10 mouse cellular contexts compared by ENCODE assay signal in genomic region chr2:165391561-165391960, GRCm38 (mm10). TPM values are rescaled to one million over a fixed set of nuclear protein-coding genes. Genes with fewer than 3 reads are reported as not detected.
DNase-seq lines count a peak whose midpoint lies in the region; ATAC-seq lines count a peak whose summit lies in the region.
"Had no signal": no experiment of that assay in that cellular context is flagged by ENCODE, and none has a peak within 500 bp of the region (broad histone marks: within the 10 kb centered on the region; RNA-seq: fewer than 3 reads in every experiment).

No protein-coding gene starts in this region.

- H3K9me3 ChIP-seq in forebrain, embryonic 10.5 days: no peaks in the 10 kb centered on the region
- no peaks in the 10 kb centered on the region for H3K9me3 ChIP-seq in forebrain, embryonic 15.5 days
- H3K9me3 ChIP-seq in forebrain, embryonic 14.5 days (replicated peaks; ENCODE audit: control insufficient read depth, low read length): no peaks in the 10 kb centered on the region
- H3K9me3 ChIP-seq: heart, embryonic 13.5 days had no signal

- 20% methylated on average over 8 of the region's 8 CpGs for WGBS in forebrain, embryonic 10.5 days
- WGBS in forebrain, embryonic 15.5 days: 16% methylated on average over 8 of the region's 8 CpGs
- 17% methylated on average over 8 of the region's 8 CpGs for WGBS in forebrain, embryonic 14.5 days

- H3K4me3 ChIP-seq in forebrain, embryonic 10.5 days: no peak overlapping the region
- no peak overlapping the region for H3K4me3 ChIP-seq in forebrain, embryonic 15.5 days
- no peak overlapping the region for H3K4me3 ChIP-seq in forebrain, embryonic 14.5 days (ENCODE audit: low read depth, low read length)
- H3K4me3 ChIP-seq: heart, embryonic 13.5 days; myocyte had no signal

- H3K27me3 ChIP-seq in forebrain, embryonic 10.5 days (ENCODE audit: poor library complexity, severe bottlenecking): no peaks in the 10 kb centered on the region
- H3K27me3 ChIP-seq in forebrain, embryonic 15.5 days: no peaks in the 10 kb centered on the region
- no peaks in the 10 kb centered on the region for H3K27me3 ChIP-seq in forebrain, embryonic 14.5 days (replicated peaks; ENCODE audit: control insufficient read depth, insufficient read depth, low read length)
- H3K27me3 ChIP-seq: heart, embryonic 13.5 days had no signal

- H3K27ac ChIP-seq in forebrain, embryonic 10.5 days: no peak overlapping the region
- H3K27ac ChIP-seq in forebrain, embryonic 15.5 days (replicated peaks): no peak overlapping the region
- H3K27ac ChIP-seq in forebrain, embryonic 14.5 days (ENCODE audit: low read depth, low read length): no peak overlapping the region
- H3K27ac ChIP-seq: heart, embryonic 13.5 days had no signal

- peak; percentile 69 for DNase-seq in forebrain, embryonic 10.5 days (ENCODE audit: extremely low spot score, low spot score)
- DNase-seq in urinary bladder, postnatal 14 days (ENCODE audit: low spot score): peak; percentile 44
- no peak for DNase-seq in urinary bladder, adult 18-20 months (ENCODE audit: low spot score in 2 of 2)
- peak; percentile 83 for DNase-seq in forebrain, embryonic 14.5 days (ENCODE audit: low spot score)
- peak; percentile 74 for DNase-seq in layer of hippocampus, adult 11-12 months (ENCODE audit: low spot score)
- peak; percentile 67 for DNase-seq in lung, postnatal 36 days
- peak; percentile 48 for DNase-seq in thymus, postnatal 4 days

- no peak overlapping the region for H3K9ac ChIP-seq in forebrain, embryonic 15.5 days (replicated peaks)
- no peak overlapping the region for H3K9ac ChIP-seq in forebrain, embryonic 14.5 days (ENCODE audit: low read length)
- H3K9ac ChIP-seq: heart, embryonic 13.5 days had no signal

- peaks cover 4% of the 10 kb centered on the region for H3K36me3 ChIP-seq in forebrain, embryonic 10.5 days (replicated peaks)
- H3K36me3 ChIP-seq in forebrain, embryonic 15.5 days: peaks cover under 1% of the 10 kb centered on the region; the same call in 1 of the 2 replicates
- H3K36me3 ChIP-seq in forebrain, embryonic 14.5 days (ENCODE audit: control insufficient read depth, insufficient read depth, low read length): peaks cover 2% of the 10 kb centered on the region

- H3K4me1 ChIP-seq in forebrain, embryonic 10.5 days: peaks cover 26% of the 10 kb centered on the region
- H3K4me1 ChIP-seq in forebrain, embryonic 15.5 days: peaks cover 11% of the 10 kb centered on the region
- peaks cover 6% of the 10 kb centered on the region for H3K4me1 ChIP-seq in forebrain, embryonic 14.5 days (ENCODE audit: control insufficient read depth, insufficient read depth, low read length)

- ATAC-seq in forebrain, embryonic 15.5 days (replicated peaks): no peak
- no peak for ATAC-seq in forebrain, embryonic 14.5 days

- no peak overlapping the region for H3K4me2 ChIP-seq in forebrain, embryonic 15.5 days (replicated peaks)
- no peak overlapping the region for H3K4me2 ChIP-seq in forebrain, embryonic 14.5 days (ENCODE audit: low read length)
- H3K4me2 ChIP-seq: heart, embryonic 13.5 days had no signal

RNA-seq across cellular contexts. Expression of gene Zfp334, which starts 3.5 kb away (rescaled TPM):
- 20.3 and 21.1 TPM in 2 replicates for polyA plus RNA-seq in forebrain, embryonic 10.5 days (2016; fragmentation: Nextera tagmentation; extraction: Ambion mirVana)
- polyA plus RNA-seq in forebrain, embryonic 15.5 days (2015; fragmentation: Nextera tagmentation; extraction: Ambion mirVana): 12.5 and 12.6 TPM in 2 replicates
- polyA plus RNA-seq in forebrain, embryonic 14.5 days (2014; fragmentation: Nextera tagmentation; extraction: Ambion mirVana): 13.6 and 13.9 TPM in 2 replicates

RNA-seq across cellular contexts. Expression of gene Ocstamp, which starts 8.6 kb away (rescaled TPM):
- 0.05 and 0.15 TPM in 2 replicates for polyA plus RNA-seq in forebrain, embryonic 10.5 days (2016; fragmentation: Nextera tagmentation; extraction: Ambion mirVana)
- 0.05 TPM in 1 of 2 replicates, not detected in the other for polyA plus RNA-seq in forebrain, embryonic 15.5 days (2015; fragmentation: Nextera tagmentation; extraction: Ambion mirVana)
- not detected in 2 replicates for polyA plus RNA-seq in forebrain, embryonic 14.5 days (2014; fragmentation: Nextera tagmentation; extraction: Ambion mirVana)
- polyA plus RNA-seq: heart, embryonic 13.5 days; myocyte had no signal

RNA-seq across cellular contexts. Expression of gene Zfp663, which starts 23.0 kb away (rescaled TPM):
- polyA plus RNA-seq in forebrain, embryonic 10.5 days (2016; fragmentation: Nextera tagmentation; extraction: Ambion mirVana): 4.7 and 4.9 TPM in 2 replicates
- 6.5 and 7.6 TPM in 2 replicates for polyA plus RNA-seq in forebrain, embryonic 15.5 days (2015; fragmentation: Nextera tagmentation; extraction: Ambion mirVana)
- 8.1 and 9.1 TPM in 2 replicates for polyA plus RNA-seq in forebrain, embryonic 14.5 days (2014; fragmentation: Nextera tagmentation; extraction: Ambion mirVana)
- polyA plus RNA-seq: myocyte had no signal

Comparison
In these comparisons a context has a peak if more than half of its experiments do, and no peak if none do; other contexts are left out.
1. DNase-seq: peak in forebrain, embryonic 10.5 days (single experiment), urinary bladder, postnatal 14 days (single experiment), forebrain, embryonic 14.5 days (single experiment), layer of hippocampus, adult 11-12 months (single experiment), lung, postnatal 36 days (single experiment) and thymus, postnatal 4 days (single experiment); none in urinary bladder, adult 18-20 months (0 of 2).